Mouse (Mus musculus) inflammation-experienced regulatory T-cells, adult 6 months (primary cell): Measurements from ENCODE around the gene Tmem209. TPM values are rescaled to one million over a fixed set of nuclear protein-coding genes. Genes with fewer than 3 reads are reported as not detected.

Source experiments
- ATAC-seq: one replicate; pipeline ENCODE4 v1.8.0; 2017
- polyA plus RNA-seq, 3 experiments: library from polyadenylated mRNA; unstranded; fragments of 100-300 nt; shearing (Covaris generic); gene quantifications; one replicate each; pipeline ENCODE4 v1.2.1; 2017

Tmem209 gene
- 10 to 100 TPM; 56.2 to 68.8 (median 61.0) TPM for polyA plus RNA-seq

GRCm38 (mm10) chr6:30509265-30510239 lies at the start of gene Tmem209, which contains the start of gene Ssmem1:
TSS of gene Tmem209 (minus strand) at chr6:30509783.
TSS of gene Ssmem1 (plus strand) at chr6:30509849.
- ATAC-seq, result peak; percentile 99

- ATAC-seq, result no peak
Observed at GRCm38 (mm10) chr6:30556080-30556479, 46.5 kb upstream of the Tmem209 start.

GRCm38 (mm10) chr6:30554621-30555170 lies 45.1 kb upstream of the Tmem209 start:
- ATAC-seq, result no peak

- no peak for ATAC-seq
Observed at GRCm38 (mm10) chr6:30554092-30554491, 44.5 kb upstream of the Tmem209 start.

- ATAC-seq, result no peak
Observed at GRCm38 (mm10) chr6:30553381-30554010, 43.9 kb upstream of the Tmem209 start.

- no peak for ATAC-seq
Observed at GRCm38 (mm10) chr6:30552628-30553027, 43.0 kb upstream of the Tmem209 start.

GRCm38 (mm10) chr6:30551644-30552580 lies 42.3 kb upstream of the Tmem209 start:
- ATAC-seq, result no peak

- no peak for ATAC-seq
Observed at GRCm38 (mm10) chr6:30551193-30551515, 41.6 kb upstream of the Tmem209 start.

- ATAC-seq, result no peak
Observed at GRCm38 (mm10) chr6:30550496-30551192, 41.1 kb upstream of the Tmem209 start.

- ATAC-seq, result no peak
Observed at GRCm38 (mm10) chr6:30549231-30549761, 39.7 kb upstream of the Tmem209 start.

- no peak for ATAC-seq
Observed at GRCm38 (mm10) chr6:30547656-30548306, 38.2 kb upstream of the Tmem209 start.

GRCm38 (mm10) chr6:30547274-30547645 lies 37.7 kb upstream of the Tmem209 start:
- ATAC-seq, result no peak

- peak; percentile 85 for ATAC-seq
Observed at GRCm38 (mm10) chr6:30546571-30547273, 37.1 kb upstream of the Tmem209 start.

GRCm38 (mm10) chr6:30545689-30546088 lies 36.1 kb upstream of the Tmem209 start:
- ATAC-seq, result no peak

GRCm38 (mm10) chr6:30543851-30544250 lies 34.3 kb upstream of the Tmem209 start:
- no peak for ATAC-seq

GRCm38 (mm10) chr6:30543077-30543476 lies 33.5 kb upstream of the Tmem209 start:
- ATAC-seq, result no peak

GRCm38 (mm10) chr6:30542277-30542676 lies 32.7 kb upstream of the Tmem209 start:
- no peak for ATAC-seq

GRCm38 (mm10) chr6:30541009-30541799 lies 31.6 kb upstream of the Tmem209 start, which contains the start of gene Cpa2:
TSS of gene Cpa2 (plus strand) at chr6:30541582.
- no peak for ATAC-seq

- ATAC-seq, result no peak
Observed at GRCm38 (mm10) chr6:30538800-30539199, 29.2 kb upstream of the Tmem209 start.
